Mouse (Mus musculus): Measurements from ENCODE around the gene Spata31d1b.
"Not testable (repeated sequence)": the region's sequence is repeated elsewhere in the genome, so short reads cannot be mapped to it uniquely, and the experiment has no call there.

Spata31d1b gene

GRCm38 (mm10) chr13:59711984-59712383 is at the start of gene Spata31d1b:
Spata31d1b (plus strand) TSS chr13:59712284.
- not testable (repeated sequence) for DNase-seq (ENCODE audit: low spot score in 2 of 2)

- no peak for DNase-seq (ENCODE audit: low spot score in 2 of 2)
Measured at GRCm38 (mm10) chr13:59663939-59664712, 48.0 kb upstream of the Spata31d1b start.

DNA sequence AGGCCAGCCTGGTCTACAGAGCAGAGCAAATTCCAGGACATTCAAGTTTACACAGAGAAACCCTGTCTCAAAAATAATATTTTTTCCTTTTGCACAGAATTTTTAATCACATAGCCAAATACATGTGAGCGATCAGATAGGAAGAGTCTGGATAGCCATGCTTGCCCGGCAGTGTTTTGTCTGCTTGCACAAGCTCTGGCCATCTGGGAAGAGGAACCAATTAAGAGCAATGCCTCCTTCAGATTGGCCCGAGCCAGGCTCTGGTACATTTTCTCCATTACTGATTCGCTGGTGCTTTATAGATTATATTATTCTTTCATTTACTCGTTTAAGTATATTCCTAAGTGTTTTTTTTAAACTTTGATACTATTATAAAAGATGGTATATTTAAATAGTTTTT is 44.3 kb upstream of the Spata31d1b start:
- DNase-seq (ENCODE audit: low spot score in 2 of 2), result no peak

GRCm38 (mm10) chr13:59668501-59669093 is 43.5 kb upstream of the Spata31d1b start:
- DNase-seq (ENCODE audit: low spot score in 2 of 2), result no peak

GRCm38 (mm10) chr13:59669946-59670345 is 42.1 kb upstream of the Spata31d1b start:
- no peak for DNase-seq (ENCODE audit: low spot score in 2 of 2)

DNA sequence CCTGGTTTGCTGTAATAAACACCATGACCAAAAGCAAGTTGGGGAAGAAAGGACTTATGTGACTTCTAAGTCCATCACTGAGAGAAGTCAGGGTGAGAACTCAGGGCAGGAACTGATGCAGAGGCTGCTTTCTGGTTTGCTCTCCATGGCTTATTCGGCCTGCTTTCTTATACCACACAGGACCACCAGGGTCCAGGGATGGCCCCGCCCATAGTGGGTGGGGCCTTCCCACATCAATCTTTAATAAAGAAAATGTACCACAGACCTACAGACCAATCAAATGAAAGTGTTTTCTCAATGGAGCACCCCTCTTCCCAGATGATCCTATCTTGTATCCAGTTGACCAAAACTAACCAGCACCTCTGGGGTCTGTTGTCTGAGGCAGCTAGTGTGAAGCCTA is 40.6 kb upstream of the Spata31d1b start:
- DNase-seq (ENCODE audit: low spot score in 2 of 2), result no peak

DNA sequence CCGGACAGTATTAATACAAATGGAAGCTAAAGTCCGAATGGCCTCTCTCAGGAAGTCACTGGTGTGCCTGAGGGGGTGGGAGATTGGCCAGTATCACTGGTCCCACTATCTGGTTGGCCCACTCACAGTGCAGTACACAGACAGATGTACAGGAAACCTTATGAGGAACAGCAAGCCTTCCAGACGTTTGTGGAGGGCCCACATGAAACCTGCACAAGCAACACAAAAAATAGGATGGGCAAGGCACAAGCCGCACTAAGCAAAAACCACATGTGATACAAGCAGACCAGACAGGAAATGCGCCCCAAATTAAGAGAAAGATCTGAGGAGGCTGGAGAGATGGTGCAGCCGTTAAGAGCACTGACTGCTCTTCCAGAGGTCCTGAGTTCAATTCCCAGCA is 39.8 kb upstream of the Spata31d1b start:
- peak in 1 of 2 experiments; percentile 24 for DNase-seq (ENCODE audit: low spot score in 2 of 2)

DNA sequence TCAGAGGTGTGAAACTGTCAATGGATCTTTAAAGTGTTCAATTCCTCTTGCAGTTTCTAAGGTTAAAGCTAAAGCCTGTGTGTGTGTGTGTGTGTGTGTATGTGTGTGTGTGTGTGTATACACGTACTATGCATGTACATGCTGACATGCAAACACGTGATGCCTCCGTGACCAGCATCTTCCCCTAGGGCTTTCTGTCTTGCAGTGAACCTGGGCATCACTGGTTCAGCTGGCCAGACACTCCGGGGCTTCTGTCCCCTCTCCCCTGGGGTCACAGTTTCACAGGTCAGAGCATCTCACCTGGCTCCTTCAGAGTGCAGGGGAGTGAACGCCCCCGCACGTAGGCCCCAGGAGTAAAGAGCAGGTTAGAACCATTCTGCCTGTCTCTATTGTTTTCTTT is 38.5 kb upstream of the Spata31d1b start:
- DNase-seq (ENCODE audit: low spot score in 2 of 2), result no peak

GRCm38 (mm10) chr13:59674215-59674614 is 37.9 kb upstream of the Spata31d1b start:
- DNase-seq (ENCODE audit: low spot score in 2 of 2), result no peak

- no peak for DNase-seq (ENCODE audit: low spot score in 2 of 2)
Measured at GRCm38 (mm10) chr13:59674761-59675150, 37.3 kb upstream of the Spata31d1b start.

GRCm38 (mm10) chr13:59675151-59676011 is 36.7 kb upstream of the Spata31d1b start, which contains the start of gene Golm1:
Golm1 (minus strand) TSS chr13:59675811.
- no peak for DNase-seq (ENCODE audit: low spot score in 2 of 2)

DNA sequence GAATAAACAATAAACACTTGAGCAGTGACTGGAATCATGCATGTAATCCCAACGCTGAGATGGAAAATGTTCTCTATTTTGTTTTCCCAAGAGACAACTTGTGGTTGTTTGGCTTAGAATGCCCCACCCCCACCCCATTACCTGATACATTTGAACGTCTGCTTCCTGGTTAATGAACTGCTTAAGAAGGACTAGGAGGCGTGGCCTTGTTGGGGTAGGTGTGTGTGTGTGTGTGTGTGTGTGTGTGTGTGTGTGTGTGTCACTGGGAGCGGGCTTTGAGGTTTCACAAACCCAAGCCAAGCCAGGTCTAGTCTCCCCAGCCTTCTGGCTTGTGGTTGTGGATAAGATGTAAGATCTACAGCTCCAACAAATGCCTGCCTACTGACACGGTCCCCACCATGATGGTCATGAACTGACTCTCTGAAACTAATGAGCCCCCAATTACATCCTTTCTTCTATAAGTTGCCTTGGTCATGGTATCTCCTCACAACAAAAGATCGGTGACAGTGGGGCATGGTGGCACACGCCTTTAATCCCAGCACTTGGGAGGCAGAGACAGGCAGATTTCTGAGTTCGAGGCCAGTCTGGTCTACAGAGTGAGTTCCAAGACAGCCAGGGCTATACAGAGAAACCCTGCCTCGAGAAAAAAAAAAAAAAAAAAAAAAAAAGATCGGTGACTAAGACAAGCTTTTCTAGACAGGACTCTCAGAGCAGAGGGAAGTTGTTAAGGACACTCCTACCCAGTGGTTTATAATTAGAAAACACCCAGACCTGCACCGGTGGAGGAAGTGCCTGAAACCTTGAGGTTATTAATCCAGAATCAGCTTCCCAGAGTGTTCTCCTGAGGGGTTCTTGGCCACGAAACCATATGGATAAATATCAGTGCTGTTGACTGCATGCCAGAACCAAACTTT is 35.5 kb upstream of the Spata31d1b start:
- no peak for DNase-seq (ENCODE audit: low spot score in 2 of 2)

- no peak for DNase-seq (ENCODE audit: low spot score in 2 of 2)
Measured at GRCm38 (mm10) chr13:59679306-59679705, 32.8 kb upstream of the Spata31d1b start.

GRCm38 (mm10) chr13:59679908-59680307 is 32.2 kb upstream of the Spata31d1b start:
- no peak for DNase-seq (ENCODE audit: low spot score in 2 of 2)

DNA sequence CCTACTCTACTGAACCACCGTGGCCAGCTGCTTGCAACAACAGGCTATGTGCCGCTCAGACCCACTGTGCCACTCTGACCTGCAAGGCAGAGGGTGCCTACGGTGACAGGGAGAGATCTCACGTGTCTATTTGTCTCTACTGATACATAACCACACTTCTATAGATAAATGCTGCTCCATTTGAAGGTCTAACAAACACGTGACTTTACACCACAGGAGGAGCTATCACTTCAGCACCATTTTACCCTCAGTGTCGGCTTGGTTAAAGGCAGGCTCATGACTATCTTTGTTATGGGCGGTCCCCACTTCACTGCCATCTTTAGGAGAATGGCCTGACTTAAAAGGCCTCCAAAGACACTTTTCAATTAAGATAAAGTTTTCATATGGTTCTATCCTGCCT is 29.5 kb upstream of the Spata31d1b start:
- no peak for DNase-seq (ENCODE audit: low spot score in 2 of 2)

DNA sequence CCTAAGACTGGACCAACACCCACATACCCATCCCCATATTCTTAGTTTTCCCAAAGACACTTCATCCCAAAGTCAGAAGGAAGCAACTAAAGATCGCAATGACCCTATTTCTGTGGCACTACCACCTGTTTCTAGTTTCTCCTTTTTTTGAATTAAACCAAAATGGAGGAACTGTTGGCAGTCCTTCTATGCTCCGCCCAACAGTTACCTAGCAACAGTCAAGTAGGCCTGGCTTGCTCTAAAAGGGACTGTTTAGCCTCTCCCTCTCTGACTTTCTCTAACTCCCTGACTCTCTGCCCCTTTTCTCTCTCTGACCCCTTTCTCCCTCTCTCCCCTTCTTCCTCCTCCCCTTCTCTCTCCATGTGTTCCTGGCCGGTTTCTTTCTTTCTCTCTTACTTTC is 26.8 kb upstream of the Spata31d1b start:
- DNase-seq (ENCODE audit: low spot score in 2 of 2), result no peak

DNA sequence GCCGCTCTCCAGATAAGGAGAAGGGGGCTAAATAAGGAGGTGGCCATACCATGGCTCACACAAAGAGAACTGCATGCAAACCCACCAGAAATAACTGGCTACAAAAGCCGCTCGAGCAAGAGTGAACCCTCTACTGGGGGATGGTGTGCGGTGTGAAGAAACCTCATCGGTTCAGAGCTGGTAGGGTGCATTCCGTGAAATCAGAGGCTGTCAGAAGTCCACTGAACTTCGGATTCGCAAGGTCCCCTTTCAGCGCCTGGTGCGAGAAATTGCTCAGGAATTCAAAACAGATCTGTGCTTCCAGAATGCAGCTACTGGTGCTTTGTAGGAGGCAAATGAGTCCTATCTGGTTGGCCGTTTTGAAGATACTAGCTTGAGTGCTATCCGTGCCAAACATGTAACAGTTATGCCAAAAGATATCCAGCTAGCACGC is 23.7 kb upstream of the Spata31d1b start:
- DNase-seq (ENCODE audit: low spot score in 2 of 2), result peak in 1 of 2 experiments; percentile 18

GRCm38 (mm10) chr13:59689313-59689712 is 22.8 kb upstream of the Spata31d1b start:
- no peak for DNase-seq (ENCODE audit: low spot score in 2 of 2)

- DNase-seq (ENCODE audit: low spot score in 2 of 2), result no peak
Measured at GRCm38 (mm10) chr13:59689843-59690242, 22.2 kb upstream of the Spata31d1b start.

GRCm38 (mm10) chr13:59690576-59690975 is 21.5 kb upstream of the Spata31d1b start:
- no peak for DNase-seq (ENCODE audit: low spot score in 2 of 2)

GRCm38 (mm10) chr13:59691478-59691877 is 20.6 kb upstream of the Spata31d1b start:
- no peak for DNase-seq (ENCODE audit: low spot score in 2 of 2)
